Mouse (Mus musculus): ENCODE results near the gene Lin28a.
"Not testable (repeated sequence)": the region's sequence is repeated elsewhere in the genome, so short reads cannot be mapped to it uniquely, and the experiment has no call there.

The Lin28a gene

GRCm38 (mm10) chr4:134019210-134019609 is 569 bp upstream of the Lin28a start:
- no peak for DNase-seq (ENCODE audit: low spot score in 2 of 2)

- no peak for DNase-seq (ENCODE audit: low spot score in 2 of 2)
Observed at GRCm38 (mm10) chr4:134018038-134018778, 433 bp downstream of the Lin28a start.

- DNase-seq (ENCODE audit: low spot score in 2 of 2) = no peak
Observed at GRCm38 (mm10) chr4:134017201-134017865, 1.3 kb downstream of the Lin28a start.

- DNase-seq (ENCODE audit: low spot score in 2 of 2) = no peak
Observed at GRCm38 (mm10) chr4:134016767-134017166, 1.9 kb downstream of the Lin28a start.

GRCm38 (mm10) chr4:134016208-134016607 is 2.4 kb downstream of the Lin28a start:
- no peak for DNase-seq (ENCODE audit: low spot score in 2 of 2)

- DNase-seq (ENCODE audit: low spot score in 2 of 2) = no peak
Observed at GRCm38 (mm10) chr4:134012858-134013528, 5.6 kb downstream of the Lin28a start.

- DNase-seq (ENCODE audit: low spot score in 2 of 2) = no peak
Observed at GRCm38 (mm10) chr4:134011450-134012414, 6.9 kb downstream of the Lin28a start.

GRCm38 (mm10) chr4:134009709-134010108 is 8.9 kb downstream of the Lin28a start:
- no peak for DNase-seq (ENCODE audit: low spot score in 2 of 2)

- no peak for DNase-seq (ENCODE audit: low spot score in 2 of 2)
Observed at GRCm38 (mm10) chr4:134006845-134007244, 11.8 kb downstream of the Lin28a start.

GRCm38 (mm10) chr4:134005581-134006358 is 12.9 kb downstream of the Lin28a start:
- DNase-seq (ENCODE audit: low spot score in 2 of 2) = no peak

GRCm38 (mm10) chr4:134002903-134003302 is 15.7 kb downstream of the Lin28a start:
- no peak for DNase-seq (ENCODE audit: low spot score in 2 of 2)

- no peak for DNase-seq (ENCODE audit: low spot score in 2 of 2)
Observed at GRCm38 (mm10) chr4:134002246-134002645, 16.4 kb downstream of the Lin28a start.

- no peak for DNase-seq (ENCODE audit: low spot score in 2 of 2)
Observed at GRCm38 (mm10) chr4:134001710-134002109, 16.9 kb downstream of the Lin28a start.

GRCm38 (mm10) chr4:134000466-134001438 is 17.9 kb downstream of the Lin28a start, which contains the start of gene Dhdds:
Dhdds (minus strand) TSS chr4:134000918.
- peak; percentile 96 for DNase-seq (ENCODE audit: low spot score in 2 of 2)

- DNase-seq (ENCODE audit: low spot score in 2 of 2) = no peak
Observed at GRCm38 (mm10) chr4:133994697-133995096, 23.9 kb downstream of the Lin28a start.

GRCm38 (mm10) chr4:133991087-133991660 is 27.5 kb downstream of the Lin28a start:
- no peak for DNase-seq (ENCODE audit: low spot score in 2 of 2)

- no peak for DNase-seq (ENCODE audit: low spot score in 2 of 2)
Observed at GRCm38 (mm10) chr4:133990035-133990434, 28.6 kb downstream of the Lin28a start.

GRCm38 (mm10) chr4:133988289-133988688 is 30.4 kb downstream of the Lin28a start:
- not testable (repeated sequence) for DNase-seq (ENCODE audit: low spot score in 2 of 2)

GRCm38 (mm10) chr4:133982936-133983335 is 35.7 kb downstream of the Lin28a start:
- no peak for DNase-seq (ENCODE audit: low spot score in 2 of 2)
